Mouse (Mus musculus) Muller cell, postnatal 12 days (primary cell): ENCODE measurements at regions not wholly inside any gene's neighbourhood (a gene's known extent, or its start where the extent isn't known, plus 50 kb on each side); places are given as distances from the start of the nearest gene placed in this dataset.

ENCODE experiments used
- DNase-seq: peaks from one replicate; pipeline ENCODE4 v3.0.0-alpha.2; 2015; ENCODE audit errors: inconsistent ontology term

DNA sequence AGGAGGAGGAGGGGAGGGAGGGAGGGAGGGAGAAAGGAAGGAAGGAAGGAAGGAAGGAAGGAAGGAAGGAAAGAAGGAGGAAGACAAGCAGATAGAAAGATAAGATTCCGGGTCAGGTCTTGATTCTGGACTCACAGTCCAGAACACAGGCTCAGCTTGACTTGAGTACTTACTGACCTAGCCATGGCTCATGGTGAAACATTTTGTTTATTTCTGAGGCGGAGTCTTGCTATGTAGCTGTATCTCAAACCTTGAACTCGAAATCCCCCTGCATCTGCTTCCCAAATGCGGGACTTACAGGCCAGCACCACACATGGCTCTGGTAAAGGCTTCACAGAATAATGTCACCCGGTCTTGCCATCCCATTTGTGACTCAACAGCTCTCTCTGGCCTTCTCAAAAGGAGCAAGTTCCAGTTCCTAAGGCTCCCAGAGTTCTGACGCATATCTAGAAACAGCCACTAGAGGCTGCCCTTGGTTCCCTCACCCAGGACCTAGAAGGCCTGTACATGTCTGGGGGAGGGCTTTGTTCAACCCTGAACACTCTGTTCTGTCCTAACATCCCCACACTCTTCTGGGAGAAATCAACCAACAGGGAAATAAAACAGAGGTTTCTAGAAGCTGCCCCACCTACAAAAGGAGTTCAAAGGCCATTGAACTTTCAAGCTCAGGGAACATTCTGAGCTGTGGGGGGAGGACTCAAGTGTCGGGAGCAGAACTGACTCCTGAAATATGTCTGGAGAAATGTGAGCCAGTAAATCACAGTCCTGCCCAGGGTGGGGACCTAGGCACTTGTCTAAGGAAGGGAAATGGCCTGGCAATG is 56.2 kb upstream of the Akap13 start:
- DNase-seq, result peak; percentile 71

GRCm38 (mm10) chr7:75400471-75400870 is 54.9 kb upstream of the Akap13 start:
- no peak for DNase-seq

DNA sequence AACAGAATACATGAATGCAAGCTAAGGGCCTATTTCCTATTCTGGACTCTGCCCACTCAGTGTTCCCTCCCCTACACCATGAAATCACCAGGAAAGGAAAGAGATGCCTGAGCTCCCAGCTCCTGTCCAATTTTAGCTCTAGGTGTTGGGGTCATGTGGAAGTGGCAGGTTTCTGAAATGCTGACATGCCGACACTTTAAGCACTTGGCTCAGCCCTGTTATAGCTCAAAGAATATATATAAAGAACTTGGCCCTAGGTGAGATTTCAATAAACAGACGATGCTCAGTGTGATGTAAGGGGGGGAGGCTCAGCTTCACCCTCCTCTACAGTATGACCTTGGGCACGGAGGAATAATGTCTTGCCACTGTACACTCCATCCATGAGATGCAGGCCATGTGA is 50.4 kb upstream of the Akap13 start:
- DNase-seq, result no peak
